Mouse (Mus musculus) lung, adult 2 months (tissue): ENCODE measurements around the gene Vmn1r232.

Experiments used
- CTCF ChIP-seq: fragments of 200-500 bp; IDR thresholded peaks from 2 replicates; pipeline ENCODE4 v1.5.1; 2011; ENCODE audit warnings: mild to moderate bottlenecking, low read length, control low read depth; ENCODE audit not compliant: insufficient read depth
- POLR2A ChIP-seq: fragments of 200-500 bp; IDR thresholded peaks from 2 replicates; pipeline ENCODE4 v1.6.1; 2011; ENCODE audit warnings: low read depth, mild to moderate bottlenecking, control low read depth, low read length, borderline replicate concordance; ENCODE audit errors: extremely low read depth

DNA sequence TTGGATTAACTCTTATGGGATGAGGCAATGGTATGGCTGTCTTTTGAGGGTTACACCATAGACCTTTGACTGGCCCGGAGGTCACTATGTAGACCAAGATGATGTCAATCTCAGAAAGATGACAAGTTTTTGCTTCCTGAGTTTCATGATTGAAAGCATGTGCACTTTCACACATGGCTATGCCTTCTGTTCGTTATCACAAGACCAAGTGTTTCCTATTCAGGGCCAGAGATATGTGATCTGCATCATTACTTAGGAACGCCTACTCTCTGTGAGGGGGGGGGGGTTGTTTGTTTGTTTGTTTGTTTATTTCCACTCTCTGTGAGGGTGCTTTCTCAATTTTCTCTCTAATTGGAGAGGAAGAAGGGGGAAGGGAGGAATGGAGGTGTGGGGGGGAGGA is 24.7 kb upstream of the Vmn1r232 start:
- TF ChIP-seq CTCF, result no peak
- TF ChIP-seq POLR2A, result no peak
